Mouse (Mus musculus) stomach, embryonic 14.5 days (tissue): ENCODE data around the gene Dnttip1. TPM values are rescaled to one million over a fixed set of nuclear protein-coding genes. Genes with fewer than 3 reads are reported as not detected.

Experiments used
- ATAC-seq: fragments of 200-750 bp; cut with Nextera tagmentation; 2 replicates; pipeline ENCODE4 v1.8.0; 2017; ENCODE audit warnings: low read depth, moderate TSS enrichment; ENCODE audit not compliant: insufficient number of reproducible peaks, insufficient read depth, low FRiP score
- H3K27ac ChIP-seq: fragments of 300-500 bp; sonication (generic); 2 replicates; pipeline ENCODE4 v1.5.1; 2014; ENCODE audit warnings: mild to moderate bottlenecking, low read length, moderate library complexity, mixed read lengths
- H3K27me3 ChIP-seq: fragments of 300-500 bp; sonication (generic); 2 replicates; pipeline ENCODE4 v1.6.1; 2014; ENCODE audit warnings: low read length, control low read depth, mixed read lengths; ENCODE audit not compliant: control insufficient read depth, insufficient read depth
- H3K36me3 ChIP-seq: fragments of 300-500 bp; sonication (generic); 2 replicates; pipeline ENCODE4 v1.6.1; 2014; ENCODE audit warnings: mild to moderate bottlenecking, control low read depth, low read length, moderate library complexity, mixed read lengths; ENCODE audit not compliant: control insufficient read depth, insufficient read depth
- H3K4me1 ChIP-seq: fragments of 300-500 bp; sonication (generic); 2 replicates; pipeline ENCODE4 v1.6.1; 2014; ENCODE audit warnings: low read length, control low read depth, mixed read lengths; ENCODE audit not compliant: control insufficient read depth, insufficient read depth
- H3K4me2 ChIP-seq: fragments of 300-500 bp; sonication (generic); replicated peaks from 2 replicates; pipeline ENCODE4 v1.6.1; 2014; ENCODE audit warnings: low read depth, low read length, control low read depth
- H3K4me3 ChIP-seq: fragments of 300-500 bp; sonication (generic); 2 replicates; pipeline ENCODE4 v1.5.1; 2014; ENCODE audit warnings: low read depth, low read length, control low read depth
- H3K9ac ChIP-seq: fragments of 300-500 bp; sonication (generic); replicated peaks from 2 replicates; pipeline ENCODE4 v1.6.1; 2014; ENCODE audit warnings: low read depth, mild to moderate bottlenecking, control low read depth, low read length, moderate library complexity, mixed read lengths
- H3K9me3 ChIP-seq: fragments of 300-500 bp; sonication (generic); 2 replicates; pipeline ENCODE4 v1.6.1; 2016; ENCODE audit warnings: low read depth, low read length, control low read depth; ENCODE audit not compliant: control insufficient read depth
- WGBS: fragments of 180-500 bp; shearing (Covaris S2); extraction: QIAGEN DNeasy Blood & Tissue Kit; methylation state at CpG from one replicate; pipeline ENCODE4 v1.1.7; 2014; 5-methylcytosine and 5-hydroxymethylcytosine counted together
- polyA plus RNA-seq: library from polyadenylated mRNA; unstranded; fragments of >200 nt; fragmentation: Nextera tagmentation; extraction: Ambion mirVana; gene quantifications from 2 replicates; pipeline ENCODE4 v1.2.1, GENCODE M21; 2014

The Dnttip1 gene
- polyA plus RNA-seq, 1 experiment from 2014 or later: 69.8 TPM

DNA sequence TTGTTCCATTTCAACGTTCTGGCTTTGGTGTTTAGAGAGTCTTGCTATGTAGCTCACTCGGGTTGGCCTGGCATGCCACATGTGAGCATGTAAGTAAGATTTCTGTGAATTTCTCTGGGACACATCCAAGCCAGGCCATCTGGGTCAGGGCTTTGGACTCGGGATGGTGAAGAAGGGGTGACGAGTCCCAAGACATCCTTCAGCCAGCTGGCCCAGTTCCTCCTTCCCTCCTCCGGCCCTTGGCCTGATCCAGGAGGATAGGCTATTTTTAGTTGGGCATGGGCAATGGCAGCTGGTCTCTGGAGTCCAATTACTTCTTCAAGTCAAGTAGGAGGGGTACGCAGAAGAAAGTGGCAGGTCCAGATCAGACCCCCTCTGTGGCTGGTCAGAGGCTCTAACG, 33.0 kb downstream of the Dnttip1 start:
- H3K4me2 ChIP-seq: no peak overlapping the region
- H3K4me1 ChIP-seq: no peaks in the 10 kb centered on the region
- H3K4me3 ChIP-seq: no peak overlapping the region
- H3K36me3 ChIP-seq: no peaks in the 10 kb centered on the region
- H3K27ac ChIP-seq: no peak overlapping the region
- H3K9me3 ChIP-seq: no peaks in the 10 kb centered on the region
- H3K27me3 ChIP-seq: no peaks in the 10 kb centered on the region
- H3K9ac ChIP-seq: no peak overlapping the region
- ATAC-seq: no peak
- 79% methylated on average over 7 of the region's 7 CpGs for WGBS

DNA sequence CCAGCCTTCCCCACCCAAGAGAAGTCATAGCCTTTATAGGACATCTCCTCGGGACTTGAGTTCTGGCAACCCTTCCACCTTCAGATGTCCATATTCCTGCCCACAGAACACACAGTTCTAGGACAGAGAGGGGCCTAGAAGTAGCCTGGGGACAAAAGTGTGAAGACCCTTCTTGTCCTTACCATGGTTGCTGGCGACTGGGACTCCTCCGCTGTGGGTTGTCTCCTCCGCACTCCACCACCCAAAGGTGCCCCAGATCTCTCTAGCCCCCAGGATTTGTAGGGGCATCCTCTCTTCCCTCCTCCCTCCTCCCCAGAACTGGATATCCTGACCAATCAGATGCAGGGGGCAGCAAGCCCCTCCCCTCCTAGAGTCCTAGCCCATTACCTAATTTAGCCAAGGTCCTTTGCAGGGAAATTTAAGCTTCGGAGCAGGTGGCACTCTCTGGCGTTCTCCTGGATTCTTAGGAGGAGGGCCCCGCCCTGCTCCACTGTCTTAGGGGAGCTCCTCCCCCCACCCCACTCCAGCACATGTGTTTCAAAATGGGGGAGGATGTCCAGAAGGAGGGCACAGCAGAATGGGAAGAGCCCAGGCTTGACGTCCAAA, 33.8 kb downstream of the Dnttip1 start, which contains the start of gene Tnnc2:
Tnnc2 (minus strand) TSS at position 487 of the 606 bp plus-strand sequence.
- no peak within 1 kb of the TSS for H3K27ac ChIP-seq
- ATAC-seq: 0 out of 2 replicates have a peak, but pooled peaks have one; percentile 23
- H3K9me3 ChIP-seq: no peaks in the 10 kb centered on the region

DNA sequence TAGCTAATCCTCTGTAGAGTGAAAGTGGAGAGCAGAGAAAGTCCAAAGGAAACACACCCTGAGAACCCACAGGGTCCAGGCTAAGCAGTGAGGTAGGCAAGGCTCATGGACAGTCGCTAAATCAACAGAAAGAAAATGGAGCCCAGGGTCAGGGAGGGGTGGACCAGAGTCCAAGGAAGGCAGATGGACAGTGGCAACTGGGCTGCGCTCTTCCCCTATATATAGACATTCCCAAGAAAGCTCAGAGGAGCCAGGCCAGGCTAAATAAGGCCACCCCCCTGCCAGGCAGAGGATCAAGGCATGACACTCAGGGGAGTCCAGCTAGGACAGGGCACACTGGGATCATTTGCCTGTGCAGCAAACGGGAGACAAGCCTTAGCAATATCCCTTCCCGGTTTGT, 36.1 kb downstream of the Dnttip1 start:
- 74% methylated on average over 4 of the region's 4 CpGs for WGBS
- no peaks in the 10 kb centered on the region for H3K36me3 ChIP-seq
- peaks cover 4% of the 10 kb centered on the region; the same call in 1 of the 2 replicates for H3K4me1 ChIP-seq
- H3K27ac ChIP-seq: no peak overlapping the region
- H3K27me3 ChIP-seq: no peaks in the 10 kb centered on the region
- no peaks in the 10 kb centered on the region for H3K9me3 ChIP-seq
- ATAC-seq: no peak
- H3K9ac ChIP-seq: no peak overlapping the region
- no peak overlapping the region for H3K4me2 ChIP-seq
- H3K4me3 ChIP-seq: no peak overlapping the region

More for the DNA sequence above, 33.8 kb downstream of the Dnttip1 start, which contains the start of gene Tnnc2:
- Histone ChIP-seq H3K4me2 (no peak within 1 kb of the TSS), H3K27me3 (no peaks in the 10 kb centered on the region), H3K9ac (no peak within 1 kb of the TSS), H3K4me3 (no peak within 1 kb of the TSS), H3K4me1 (0 out of 2 replicates have a peak, but pooled peaks cover 2% of the 10 kb centered on the region), H3K36me3 (no peaks in the 10 kb centered on the region)
- WGBS: 69% methylated on average over 8 of the region's 8 CpGs

DNA sequence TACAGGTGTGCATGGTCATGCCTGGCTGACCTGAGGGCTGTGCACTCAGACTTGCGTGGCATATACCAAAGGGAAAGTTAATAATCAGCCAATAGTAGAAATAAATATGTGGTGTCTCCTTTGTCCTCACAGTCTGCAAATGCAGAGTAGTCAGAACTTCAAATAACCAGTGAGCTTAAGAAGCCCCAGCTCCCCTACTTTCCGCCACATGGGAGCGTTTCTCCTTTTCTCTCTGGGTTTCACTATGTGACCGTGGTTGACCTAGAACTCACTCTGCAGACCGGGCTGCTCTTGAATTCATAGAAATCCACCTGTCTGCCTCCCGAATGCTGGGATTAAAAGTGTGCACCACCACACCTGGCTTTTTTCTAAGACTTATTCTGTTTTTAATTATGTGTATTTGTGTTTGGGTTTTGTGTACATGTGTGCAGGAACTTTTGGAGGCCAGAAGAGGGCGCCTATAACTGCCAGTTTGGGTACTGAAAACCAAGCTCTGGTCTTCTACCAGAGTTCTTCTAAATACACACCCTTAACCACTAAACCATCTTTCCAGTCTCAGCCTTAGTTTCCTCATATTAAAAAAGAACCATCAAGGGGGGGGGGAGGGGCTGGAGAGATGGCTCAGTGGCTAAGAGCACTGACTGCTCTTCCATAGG, 38.3 kb downstream of the Dnttip1 start:
- Histone ChIP-seq H3K4me2 (peak overlapping the region; percentile 82), H3K27ac (no peak overlapping the region), H3K9ac (no peak overlapping the region), H3K27me3 (no peaks in the 10 kb centered on the region), H3K4me1 (peaks cover 8% of the 10 kb centered on the region; the same call in 1 of the 2 replicates), H3K36me3 (peaks cover 3% of the 10 kb centered on the region; the same call in 1 of the 2 replicates), H3K4me3 (no peak overlapping the region), H3K9me3 (no peaks in the 10 kb centered on the region)
- ATAC-seq: no peak
- 72% methylated on average over 7 of the region's 7 CpGs for WGBS

DNA sequence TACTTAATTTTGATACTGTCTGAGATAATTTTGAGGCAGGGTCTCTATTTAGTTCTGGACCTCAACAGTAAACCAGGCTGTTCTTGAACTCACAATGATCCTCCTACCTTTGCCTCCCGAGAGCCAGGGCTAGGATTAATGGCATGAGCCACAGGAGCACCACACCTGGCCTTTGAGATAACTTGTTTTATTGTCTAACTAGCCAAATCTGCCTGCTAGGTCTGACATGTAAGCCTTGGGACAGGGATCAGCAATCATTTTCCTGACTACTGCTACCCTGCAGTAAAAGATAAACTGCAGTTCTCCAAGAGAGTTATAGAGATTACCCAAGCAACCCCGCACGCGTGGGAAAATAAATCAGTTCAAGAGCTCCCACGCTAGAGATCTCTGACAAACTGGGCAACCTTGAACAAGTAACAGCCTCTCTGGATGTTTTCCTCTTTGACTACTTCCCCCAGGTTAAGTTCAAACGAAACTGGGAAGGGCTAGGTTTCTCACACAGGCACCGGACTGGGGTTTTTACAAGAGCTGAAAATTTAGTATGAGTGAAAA, 39.2 kb downstream of the Dnttip1 start:
- H3K4me3 ChIP-seq: peak overlapping the region; percentile 66
- 5% methylated on average over 7 of the region's 7 CpGs for WGBS

GRCm38 (mm10) chr2:164785481-164786387, 40.0 kb downstream of the Dnttip1 start, which contains the start of gene Snx21:
Snx21 (plus strand) TSS chr2:164785823.
- Histone ChIP-seq H3K27me3 (no peaks in the 10 kb centered on the region), H3K4me3 (peak within 1 kb of the TSS; percentile 66), H3K27ac (peak within 1 kb of the TSS; percentile 86), H3K9me3 (no peaks in the 10 kb centered on the region), H3K4me2 (peak within 1 kb of the TSS; percentile 82), H3K36me3 (peaks cover 3% of the 10 kb centered on the region; the same call in 1 of the 2 replicates), H3K4me1 (peaks cover 8% of the 10 kb centered on the region; the same call in 1 of the 2 replicates), H3K9ac (peak within 1 kb of the TSS; percentile 64)
- ATAC-seq: peak; percentile 92
- under 1% methylated on average over 86 of the region's 89 CpGs for WGBS

More for the DNA sequence above, 39.2 kb downstream of the Dnttip1 start:
- Histone ChIP-seq H3K9ac (peak overlapping the region; percentile 64; the same call in 1 of the 2 replicates), H3K4me1 (peaks cover 8% of the 10 kb centered on the region; the same call in 1 of the 2 replicates), H3K9me3 (no peaks in the 10 kb centered on the region), H3K27me3 (no peaks in the 10 kb centered on the region), H3K36me3 (peaks cover 3% of the 10 kb centered on the region; the same call in 1 of the 2 replicates), H3K27ac (peak overlapping the region; percentile 86; the same call in 1 of the 2 replicates), H3K4me2 (peak overlapping the region; percentile 82)
- ATAC-seq: no peak

DNA sequence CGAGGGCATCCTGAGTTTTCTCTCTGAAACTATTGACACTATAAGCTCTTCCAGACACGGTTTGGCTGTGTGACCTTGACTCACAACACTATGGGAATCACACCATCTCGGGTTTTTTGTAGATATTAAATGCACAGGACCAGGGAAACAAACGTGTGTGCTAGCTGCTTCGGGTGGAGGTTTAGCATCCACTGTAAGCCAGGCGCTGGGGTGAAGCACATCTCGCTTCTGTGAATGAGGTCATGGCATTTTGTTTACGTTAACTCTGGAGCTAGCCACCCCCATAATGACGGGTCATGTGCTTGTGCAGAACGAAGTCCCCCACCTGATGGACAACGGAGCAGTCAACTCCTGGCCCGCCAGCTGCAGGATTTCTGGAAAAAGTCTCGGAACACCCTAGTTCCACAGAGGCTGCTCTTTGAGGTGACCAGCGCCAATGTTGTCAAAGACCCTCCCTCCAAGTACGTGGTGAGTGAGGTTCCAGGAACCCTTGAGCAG, 40.7 kb downstream of the Dnttip1 start:
- H3K27ac ChIP-seq: peak overlapping the region; percentile 86; the same call in 1 of the 2 replicates
- peak overlapping the region; percentile 66 for H3K4me3 ChIP-seq
- peak; percentile 3; the same call in 1 of the 2 replicates for ATAC-seq
- H3K4me2 ChIP-seq: peak overlapping the region; percentile 82
- H3K27me3 ChIP-seq: no peaks in the 10 kb centered on the region
- peaks cover 8% of the 10 kb centered on the region; the same call in 1 of the 2 replicates for H3K4me1 ChIP-seq
- no peaks in the 10 kb centered on the region for H3K9me3 ChIP-seq
- peak overlapping the region; percentile 64 for H3K9ac ChIP-seq
- H3K36me3 ChIP-seq: peaks cover 9% of the 10 kb centered on the region; the same call in 1 of the 2 replicates
- 6% methylated on average over 15 of the region's 15 CpGs for WGBS
